Mouse (Mus musculus) MEL-GATA-1-ER (cell line): ENCODE measurements at regions not wholly inside any gene's neighbourhood (a gene's known extent, or its start where the extent isn't known, plus 50 kb on each side); places are given as distances from the start of the nearest gene placed in this dataset.

Experiments
- DNase-seq: peaks from one replicate; pipeline ENCODE4 v3.0.0-alpha.2; 2012; ENCODE audit warnings: low read depth; ENCODE audit errors: extremely low read depth

GRCm38 (mm10) chr2:174884232-174885225 is 124.1 kb downstream of the Edn3 start:
- no peak for DNase-seq

GRCm38 (mm10) chr2:174892658-174893057 is 117.4 kb upstream of the Gm14444 start:
- no peak for DNase-seq

GRCm38 (mm10) chr2:174897424-174897823 is 112.6 kb upstream of the Gm14444 start:
- no peak for DNase-seq

- DNase-seq, result no peak
Observed at GRCm38 (mm10) chr2:174899940-174900670, 109.9 kb upstream of the Gm14444 start.

- DNase-seq, result no peak
Observed at GRCm38 (mm10) chr2:174900671-174900991, 109.4 kb upstream of the Gm14444 start.

GRCm38 (mm10) chr2:174901801-174902200 is 108.2 kb upstream of the Gm14444 start:
- DNase-seq, result no peak

- DNase-seq, result no peak
Observed at GRCm38 (mm10) chr2:174903627-174904026, 106.4 kb upstream of the Gm14444 start.

GRCm38 (mm10) chr2:174905865-174906639 is 104.0 kb upstream of the Gm14444 start:
- DNase-seq, result no peak

- DNase-seq, result no peak
Observed at GRCm38 (mm10) chr2:174917146-174917905, 92.7 kb upstream of the Gm14444 start.

- DNase-seq, result no peak
Observed at GRCm38 (mm10) chr2:174917975-174918374, 92.1 kb upstream of the Gm14444 start.

GRCm38 (mm10) chr2:174922208-174922607 is 87.8 kb upstream of the Gm14444 start:
- no peak for DNase-seq

- DNase-seq, result no peak
Observed at GRCm38 (mm10) chr2:174929718-174930117, 80.3 kb upstream of the Gm14444 start.

GRCm38 (mm10) chr2:174932137-174933012 is 77.7 kb upstream of the Gm14444 start:
- peak; percentile 37 for DNase-seq

GRCm38 (mm10) chr2:174933013-174933353 is 77.1 kb upstream of the Gm14444 start:
- DNase-seq, result no peak

GRCm38 (mm10) chr2:174936665-174937064 is 73.4 kb upstream of the Gm14444 start:
- DNase-seq, result no peak

- DNase-seq, result no peak
Observed at GRCm38 (mm10) chr2:174937930-174938329, 72.1 kb upstream of the Gm14444 start.

- no peak for DNase-seq
Observed at GRCm38 (mm10) chr2:174942221-174942620, 67.8 kb upstream of the Gm14444 start.

GRCm38 (mm10) chr2:174948106-174948505 is 61.9 kb upstream of the Gm14444 start:
- DNase-seq, result no peak
